Mouse (Mus musculus) c-Kit-negative CD71-positive TER-119-positive erythroid progenitor cells, embryonic 14.5 days (primary cell): ENCODE measurements around the gene Ctdspl2.

Experiments
- DNase-seq: peaks from one replicate; pipeline ENCODE4 v3.0.0-alpha.2; 2013; ENCODE audit warnings: low read depth, low spot score

Gene Ctdspl2

DNA sequence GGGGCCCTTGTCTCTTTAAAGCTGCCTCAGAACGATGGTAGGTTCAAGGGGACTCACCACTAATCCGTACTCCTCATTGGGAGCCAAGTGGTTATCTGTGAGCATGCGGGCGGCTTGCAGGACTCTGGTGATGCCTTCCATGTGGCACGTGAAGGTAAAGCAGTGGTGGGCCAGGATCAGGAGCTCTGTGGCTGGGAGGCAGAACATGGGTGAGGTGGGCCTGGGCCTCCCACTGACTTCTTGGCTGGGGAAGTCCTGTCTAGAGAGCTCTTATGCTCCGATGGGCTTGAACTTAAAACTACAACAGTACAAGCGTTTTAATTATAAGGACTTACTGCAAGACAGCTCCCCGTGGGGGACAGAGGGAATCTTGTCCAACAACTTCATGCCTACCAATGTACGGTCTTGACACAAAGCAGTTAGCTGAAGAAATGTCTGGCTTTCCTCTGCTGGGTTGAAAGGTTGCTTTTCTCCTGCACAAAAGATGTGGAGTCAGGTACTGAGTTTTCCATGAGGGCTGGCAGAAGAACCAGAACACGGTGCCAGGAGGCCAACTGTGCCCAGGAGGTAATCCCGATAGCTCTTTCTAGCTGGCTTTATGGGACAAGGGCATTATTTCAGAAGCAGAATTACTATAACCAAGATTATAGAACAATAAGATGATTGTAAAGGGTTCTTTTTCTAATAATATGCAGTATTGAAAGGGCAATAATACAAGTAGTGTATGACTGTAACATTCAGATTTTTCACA lies 103.7 kb downstream of the Ctdspl2 start:
- DNase-seq = no peak
